Mouse (Mus musculus): ENCODE data around the gene Myl4.
A peak's percentile ranks its signal among the peaks of the same experiment; 100 is the strongest.

Gene Myl4

GRCm38 (mm10) chr11:104572091-104572490 lies 21.6 kb downstream of the Myl4 start:
- DNase-seq, result no peak

- DNase-seq, result no peak
These were observed 22.1 kb downstream of the Myl4 start for GRCm38 (mm10) chr11:104572566-104572965.

GRCm38 (mm10) chr11:104576772-104577612 lies 26.5 kb downstream of the Myl4 start:
- DNase-seq, result no peak

- DNase-seq, result no peak
These were observed 27.6 kb downstream of the Myl4 start for GRCm38 (mm10) chr11:104578074-104578473.

GRCm38 (mm10) chr11:104579084-104579483 lies 28.6 kb downstream of the Myl4 start:
- DNase-seq, result no peak

GRCm38 (mm10) chr11:104579575-104579974 lies 29.1 kb downstream of the Myl4 start:
- no peak for DNase-seq

GRCm38 (mm10) chr11:104580091-104580490 lies 29.6 kb downstream of the Myl4 start:
- DNase-seq, result no peak

- no peak for DNase-seq
These were observed 30.1 kb downstream of the Myl4 start for GRCm38 (mm10) chr11:104580606-104581005.

- DNase-seq, result no peak
These were observed 31.2 kb downstream of the Myl4 start for GRCm38 (mm10) chr11:104581446-104582307.

GRCm38 (mm10) chr11:104582308-104582606 lies 31.8 kb downstream of the Myl4 start:
- no peak for DNase-seq

GRCm38 (mm10) chr11:104582630-104583364 lies 32.3 kb downstream of the Myl4 start:
- DNase-seq, result no peak

GRCm38 (mm10) chr11:104585495-104585894 lies 35.0 kb downstream of the Myl4 start:
- DNase-seq, result no peak

GRCm38 (mm10) chr11:104587904-104588303 lies 37.4 kb downstream of the Myl4 start:
- no peak for DNase-seq

- DNase-seq, result no peak
These were observed 38.0 kb downstream of the Myl4 start for GRCm38 (mm10) chr11:104588513-104588912.

GRCm38 (mm10) chr11:104589570-104589969 lies 39.1 kb downstream of the Myl4 start:
- DNase-seq, result no peak

GRCm38 (mm10) chr11:104590148-104590547 lies 39.7 kb downstream of the Myl4 start:
- peak; percentile 80 to 90 for DNase-seq

- no peak for DNase-seq
These were observed 41.8 kb downstream of the Myl4 start for GRCm38 (mm10) chr11:104592066-104592835.

- DNase-seq, result no peak
These were observed 45.9 kb downstream of the Myl4 start for GRCm38 (mm10) chr11:104596365-104596764.

- peak; percentile 31 to 35 for DNase-seq
These were observed 48.9 kb downstream of the Myl4 start for GRCm38 (mm10) chr11:104599265-104599945.

- DNase-seq, result no peak
These were observed 50.2 kb downstream of the Myl4 start for GRCm38 (mm10) chr11:104600675-104601074.

- no peak for DNase-seq
These were observed 53.7 kb downstream of the Myl4 start for GRCm38 (mm10) chr11:104604192-104604591.
